Mouse (Mus musculus) ES-E14 (cell line): ENCODE measurements at regions not wholly inside any gene's neighbourhood (a gene's known extent, or its start where the extent isn't known, plus 50 kb on each side); places are given as distances from the start of the nearest gene placed in this dataset.

Source experiments
- MAFK ChIP-seq: IDR thresholded peaks from 2 replicates; pipeline ENCODE4 v1.6.1; 2014; ENCODE audit warnings: mild to moderate bottlenecking, low read depth, low read length, inconsistent platforms; ENCODE audit not compliant: insufficient read depth
- ZNF384 ChIP-seq: IDR thresholded peaks from 2 replicates; pipeline ENCODE4 v1.6.1; 2012; ENCODE audit warnings: low read depth, low read length, inconsistent platforms

DNA sequence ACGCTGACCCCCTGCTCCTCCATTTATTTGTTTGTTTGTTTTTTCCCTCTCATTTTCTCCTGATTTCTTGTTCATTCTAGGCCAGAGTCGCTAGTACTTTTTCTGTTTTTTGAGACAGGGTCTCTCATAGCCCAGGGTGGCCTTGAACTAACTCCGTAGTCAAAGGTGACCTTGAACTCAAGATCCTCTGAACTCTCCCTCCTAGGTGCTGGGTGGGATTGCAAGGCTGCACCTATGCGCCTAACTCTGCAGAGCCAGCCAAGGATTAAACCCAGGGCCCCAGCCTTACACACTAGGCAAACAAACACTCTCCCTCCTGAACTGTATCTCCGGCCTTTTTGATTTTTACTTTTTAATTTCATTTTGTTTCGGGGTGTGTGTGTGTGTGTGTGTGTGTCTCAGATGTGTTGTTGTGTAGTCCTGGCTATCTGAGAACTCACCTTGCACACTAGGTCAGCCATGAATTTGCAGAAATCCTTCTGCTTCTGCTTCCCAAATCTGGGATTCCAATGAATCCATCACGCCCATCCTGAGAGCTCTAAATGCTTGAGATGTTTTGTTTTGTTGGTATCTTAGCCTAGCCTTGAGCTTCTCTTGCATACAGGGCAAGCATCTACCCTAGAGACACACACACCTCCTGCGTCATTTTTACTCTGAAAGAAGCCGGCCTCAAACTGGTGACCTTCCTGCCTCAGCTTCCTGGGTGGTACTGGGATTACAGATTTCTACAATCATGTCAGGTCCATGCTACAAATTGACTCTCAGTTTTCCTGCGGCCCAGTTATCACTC lies 56.3 kb upstream of the Tbx3 start:
- TF ChIP-seq ZNF384 = no peak
- no peak for TF ChIP-seq MAFK
